In genomic region chr9:22372760-22373159, GRCm38 (mm10) we compare ENCODE assay signal across 10 mouse cellular contexts. TPM values are rescaled to one million over a fixed set of nuclear protein-coding genes. Genes with fewer than 3 reads are reported as not detected.
A peak's percentile ranks its signal among the peaks of the same experiment; 100 is the strongest.
DNase-seq lines count a peak whose midpoint lies in the region; ATAC-seq and TF ChIP-seq lines count a peak whose summit lies in the region.
"Had no signal": no experiment of that assay in that cellular context is flagged by ENCODE, and none has a peak within 500 bp of the region (broad histone marks: within the 10 kb centered on the region; RNA-seq: fewer than 3 reads in every experiment).

No protein-coding gene starts in this region.

- peak; percentile 7 to 55 for DNase-seq in cerebellum, postnatal 14 days
- no peak for DNase-seq in cerebellum, adult 9-10 months
- DNase-seq in liver, embryonic 14.5 days (ENCODE audit: low read depth in 3 of 3, low spot score in 3 of 3) = no peak
- no peak for DNase-seq in liver
- no peak for DNase-seq in layer of hippocampus, adult 18-20 months (ENCODE audit: low spot score in 2 of 2)
- no peak for DNase-seq in Muller cell, postnatal 12 days (ENCODE audit: inconsistent ontology term)
- DNase-seq: gastrocnemius, postnatal 25 days had no signal

- H3K4me1 ChIP-seq in liver, embryonic 14.5 days (replicated peaks; ENCODE audit: control insufficient read depth in 2 of 2, insufficient read depth in 2 of 2, low read length in 1 of 2) = no peaks in the 10 kb centered on the region
- H3K4me1 ChIP-seq in ES-Bruce4 (ENCODE audit: control insufficient read depth, insufficient read depth, low read length) = no peaks in the 10 kb centered on the region
- H3K4me1 ChIP-seq: embryonic facial prominence, embryonic 12.5 days had no signal

- no peaks in the 10 kb centered on the region for H3K27me3 ChIP-seq in liver, embryonic 14.5 days (ENCODE audit: control insufficient read depth, insufficient read depth, low read length)
- H3K27me3 ChIP-seq in ES-Bruce4 (ENCODE audit: control insufficient read depth, insufficient read depth, low read length, poor library complexity, severe bottlenecking) = no peaks in the 10 kb centered on the region
- H3K27me3 ChIP-seq: embryonic facial prominence, embryonic 12.5 days had no signal

- no peak overlapping the region for H3K4me2 ChIP-seq in liver, embryonic 14.5 days (ENCODE audit: low read depth)
- H3K4me2 ChIP-seq: embryonic facial prominence, embryonic 12.5 days had no signal

- no peak for TF ChIP-seq EP300 in liver, embryonic 14.5 days (IDR thresholded peaks at IDR 0.05; ENCODE audit: low read depth)
- TF ChIP-seq EP300 in ES-Bruce4 (IDR thresholded peaks at IDR 0.05; ENCODE audit: insufficient read depth, low read depth, low read length) = no peak

- ATAC-seq in liver, embryonic 14.5 days (ENCODE audit: insufficient read depth) = no peak
- peak; percentile 55; the same call in 1 of the 2 replicates for ATAC-seq in megakaryocyte progenitor cell, adult 5-6 weeks (replicated peaks; ENCODE audit: poor library complexity)

- H3K36me3 ChIP-seq in liver, embryonic 14.5 days (replicated peaks; ENCODE audit: control insufficient read depth, insufficient read depth, low read depth) = peaks cover 88% of the 10 kb centered on the region
- H3K36me3 ChIP-seq in ES-Bruce4 (ENCODE audit: control insufficient read depth, insufficient read depth, low read length, poor library complexity, severe bottlenecking) = peaks cover 74% of the 10 kb centered on the region

- no peak overlapping the region for H3K9ac ChIP-seq in liver, embryonic 14.5 days (replicated peaks)
- H3K9ac ChIP-seq in ES-Bruce4 (ENCODE audit: low read depth, poor library complexity, severe bottlenecking) = no peak overlapping the region
- H3K9ac ChIP-seq: embryonic facial prominence, embryonic 12.5 days had no signal

- TF ChIP-seq CTCF in liver, embryonic 14.5 days (IDR thresholded peaks at IDR 0.05; ENCODE audit: low read depth) = peak; percentile 41
- TF ChIP-seq CTCF in ES-Bruce4 (IDR thresholded peaks at IDR 0.05; ENCODE audit: low read depth, low read length) = peak; percentile 24

- no peaks in the 10 kb centered on the region for H3K9me3 ChIP-seq in liver, embryonic 14.5 days (ENCODE audit: control insufficient read depth, low read length)
- H3K9me3 ChIP-seq in ES-Bruce4 (replicated peaks; ENCODE audit: control insufficient read depth, insufficient read depth, low read length, poor library complexity, severe bottlenecking) = no peaks in the 10 kb centered on the region
- H3K9me3 ChIP-seq: embryonic facial prominence, embryonic 12.5 days had no signal

- 94% methylated on average over 4 of the region's 4 CpGs for WGBS in liver, embryonic 14.5 days (ENCODE audit: insufficient replicate concordance)

- H3K4me3 ChIP-seq in liver, embryonic 14.5 days (ENCODE audit: insufficient read depth in 1 of 2, low read depth in 2 of 2, low read length in 2 of 2) = no peak overlapping the region
- no peak overlapping the region for H3K4me3 ChIP-seq in ES-Bruce4 (ENCODE audit: low read depth, low read length)
- H3K4me3 ChIP-seq: embryonic facial prominence, embryonic 12.5 days had no signal

- no peak for TF ChIP-seq POLR2A in ES-Bruce4 (IDR thresholded peaks at IDR 0.05; ENCODE audit: insufficient read depth, low read length)

- H3K27ac ChIP-seq in liver, embryonic 14.5 days = no peak overlapping the region
- no peak overlapping the region for H3K27ac ChIP-seq in ES-Bruce4 (ENCODE audit: insufficient read depth, low read length)
- H3K27ac ChIP-seq: embryonic facial prominence, embryonic 12.5 days had no signal

RNA-seq across cellular contexts. Expression of gene Anln, which starts 16.2 kb away (rescaled TPM):
- 13.8 and 20.1 TPM in 2 replicates for polyA plus RNA-seq in liver, embryonic 14.5 days (2012; rRNA removed)
- 27.0 and 31.2 TPM in 2 replicates for polyA plus RNA-seq in liver, embryonic 14.5 days (2014; fragmentation: Nextera tagmentation; extraction: Ambion mirVana)
- 155 and 169 TPM in 2 replicates for polyA plus RNA-seq in ES-Bruce4 (2011; ENCODE audit: insufficient read depth, insufficient read length, low read depth, missing spikeins)
- 68.3 and 76.2 TPM in 2 replicates for total RNA-seq in megakaryocyte progenitor cell, adult 5-6 weeks (2015)
- total RNA-seq in megakaryocyte progenitor cell, adult 5-6 weeks (2017) = 44.9 and 58.8 TPM in 2 replicates
- 10 to 100 TPM; 34.9 to 36.4 TPM for total RNA-seq in layer of hippocampus, adult 18-20 months (2021)

RNA-seq across cellular contexts. Expression of gene 9530077C05Rik, which starts 38.6 kb away (rescaled TPM):
- polyA plus RNA-seq in liver, embryonic 14.5 days (2012; rRNA removed) = 0.89 and 1.1 TPM in 2 replicates
- polyA plus RNA-seq in liver, embryonic 14.5 days (2014; fragmentation: Nextera tagmentation; extraction: Ambion mirVana) = 1.5 and 1.8 TPM in 2 replicates
- polyA plus RNA-seq in ES-Bruce4 (2011; ENCODE audit: insufficient read depth, insufficient read length, low read depth, missing spikeins) = 2.7 and 3.8 TPM in 2 replicates
- total RNA-seq in megakaryocyte progenitor cell, adult 5-6 weeks (2015) = 2.1 and 2.5 TPM in 2 replicates
- 2.2 and 5.4 TPM in 2 replicates for total RNA-seq in megakaryocyte progenitor cell, adult 5-6 weeks (2017)
- 1 to 10 TPM; 7.6 to 8.1 TPM for total RNA-seq in layer of hippocampus, adult 18-20 months (2021)

Comparison
In these comparisons a context has a peak if more than half of its experiments do, and no peak if none do; other contexts are left out.
1. DNase-seq: peak in cerebellum, postnatal 14 days (2 of 2); none in cerebellum, adult 9-10 months (single experiment), liver, embryonic 14.5 days (0 of 3), liver (single experiment), layer of hippocampus, adult 18-20 months (0 of 2) and Muller cell, postnatal 12 days (single experiment).